Mouse (Mus musculus) heart, embryonic 11.5 days (tissue): ENCODE measurements around the gene Ece1. TPM values are rescaled to one million over a fixed set of nuclear protein-coding genes. Genes with fewer than 3 reads are reported as not detected.
"Not testable (repeated sequence)": the region's sequence is repeated elsewhere in the genome, so short reads cannot be mapped to it uniquely, and the experiment has no call there.

Experiments
- ATAC-seq: fragments of 200-750 bp; cut with Nextera tagmentation; replicated peaks from 2 replicates; pipeline ENCODE4 v1.8.0; 2017; ENCODE audit warnings: moderate library complexity; ENCODE audit not compliant: insufficient number of reproducible peaks, low FRiP score, low TSS enrichment
- H3K27ac ChIP-seq: fragments of 300-500 bp; sonication (generic); 2 replicates; pipeline ENCODE4 v1.5.1; 2014; ENCODE audit warnings: mild to moderate bottlenecking, low read depth, low read length
- H3K27me3 ChIP-seq: fragments of 300-500 bp; sonication (generic); 2 replicates; pipeline ENCODE4 v1.6.1; 2014; ENCODE audit warnings: mild to moderate bottlenecking, low read length, mixed read lengths; ENCODE audit not compliant: control insufficient read depth, insufficient read depth
- H3K36me3 ChIP-seq: fragments of 300-500 bp; sonication (generic); 2 replicates; pipeline ENCODE4 v1.6.1; 2014; ENCODE audit warnings: mild to moderate bottlenecking, low read length, moderate library complexity, mixed read lengths; ENCODE audit not compliant: control insufficient read depth, insufficient read depth
- H3K4me1 ChIP-seq: fragments of 300-500 bp; sonication (generic); 2 replicates; pipeline ENCODE4 v1.6.1; 2014; ENCODE audit warnings: low read length; ENCODE audit not compliant: control insufficient read depth, insufficient read depth
- H3K4me2 ChIP-seq: fragments of 300-500 bp; sonication (generic); 2 replicates; pipeline ENCODE4 v1.6.1; 2014; ENCODE audit warnings: mild to moderate bottlenecking, moderate library complexity
- H3K4me3 ChIP-seq: fragments of 300-500 bp; sonication (generic); 2 replicates; pipeline ENCODE4 v1.5.1; 2014; ENCODE audit warnings: low read depth, low read length
- H3K9ac ChIP-seq: fragments of 300-500 bp; sonication (generic); 2 replicates; pipeline ENCODE4 v1.6.1; 2014; ENCODE audit warnings: mild to moderate bottlenecking, low read depth, low read length, moderate library complexity
- H3K9me3 ChIP-seq: fragments of 300-500 bp; sonication (generic); replicated peaks from 2 replicates; pipeline ENCODE4 v1.6.1; 2016; ENCODE audit warnings: low read length; ENCODE audit not compliant: control insufficient read depth
- WGBS: fragments of 180-500 bp; shearing (Covaris S2); extraction: QIAGEN DNeasy Blood & Tissue Kit; methylation state at CpG from one replicate; pipeline ENCODE4 v1.1.7; 2014; ENCODE audit not compliant: insufficient replicate concordance; 5-methylcytosine and 5-hydroxymethylcytosine counted together
- polyA plus RNA-seq: library from polyadenylated mRNA; unstranded; fragments of >200 nt; fragmentation: Nextera tagmentation; extraction: Ambion mirVana; gene quantifications from 2 replicates; pipeline ENCODE4 v1.2.1, GENCODE M21; 2014

The Ece1 gene
- polyA plus RNA-seq, 1 experiment from 2014 or later = 129 TPM

- no peak for ATAC-seq
- H3K36me3 ChIP-seq = peaks cover 19% of the 10 kb centered on the region
- WGBS = 95% methylated on average over 11 of the region's 11 CpGs
- H3K27ac ChIP-seq = no peak overlapping the region
- H3K4me3 ChIP-seq = no peak overlapping the region
- no peak overlapping the region for H3K9ac ChIP-seq
- no peaks in the 10 kb centered on the region for H3K27me3 ChIP-seq
- H3K4me2 ChIP-seq = no peak overlapping the region
- H3K4me1 ChIP-seq = peaks cover 7% of the 10 kb centered on the region
- H3K9me3 ChIP-seq = no peaks in the 10 kb centered on the region
These were observed 102.5 kb downstream of the Ece1 start for GRCm38 (mm10) chr4:137964585-137964930.

- no peaks in the 10 kb centered on the region for H3K4me1 ChIP-seq
- no peak overlapping the region for H3K9ac ChIP-seq
- no peak for ATAC-seq
- no peak overlapping the region for H3K27ac ChIP-seq
- no peak overlapping the region for H3K4me2 ChIP-seq
- H3K4me3 ChIP-seq = no peak overlapping the region
- no peaks in the 10 kb centered on the region for H3K36me3 ChIP-seq
- H3K27me3 ChIP-seq = no peaks in the 10 kb centered on the region
- WGBS = 11% methylated on average over 9 of the region's 9 CpGs
- no peaks in the 10 kb centered on the region for H3K9me3 ChIP-seq
These were observed 106.2 kb downstream of the Ece1 start for GRCm38 (mm10) chr4:137968203-137968602.

GRCm38 (mm10) chr4:137970623-137971199 is 108.7 kb downstream of the Ece1 start:
- not testable (repeated sequence) for H3K9ac ChIP-seq, ATAC-seq, H3K27ac ChIP-seq, H3K4me2 ChIP-seq, H3K4me1 ChIP-seq, H3K27me3 ChIP-seq, H3K9me3 ChIP-seq, H3K4me3 ChIP-seq, H3K36me3 ChIP-seq
- no CpG with 5 or more reads among the region's 11 CpGs for WGBS

- not testable (repeated sequence) for H3K27me3 ChIP-seq, H3K4me1 ChIP-seq, H3K36me3 ChIP-seq, ATAC-seq, H3K9ac ChIP-seq, H3K27ac ChIP-seq, H3K9me3 ChIP-seq, H3K4me3 ChIP-seq, H3K4me2 ChIP-seq
- WGBS = no CpG with 5 or more reads among the region's 11 CpGs
These were observed 112.9 kb downstream of the Ece1 start for GRCm38 (mm10) chr4:137974856-137975432.

GRCm38 (mm10) chr4:137979066-137979644 is 117.1 kb downstream of the Ece1 start:
- H3K9ac ChIP-seq, H3K4me2 ChIP-seq, ATAC-seq, H3K9me3 ChIP-seq, H3K27me3 ChIP-seq, H3K27ac ChIP-seq, H3K4me1 ChIP-seq, H3K36me3 ChIP-seq, H3K4me3 ChIP-seq: not testable (repeated sequence)
- WGBS = no CpG with 5 or more reads among the region's 11 CpGs

GRCm38 (mm10) chr4:137982869-137983268 is 120.8 kb downstream of the Ece1 start:
- Histone ChIP-seq H3K4me1 (peaks cover 3% of the 10 kb centered on the region; the same call in 1 of the 2 replicates), H3K9me3 (no peaks in the 10 kb centered on the region), H3K9ac (no peak overlapping the region), H3K36me3 (no peaks in the 10 kb centered on the region), H3K4me3 (no peak overlapping the region), H3K27me3 (no peaks in the 10 kb centered on the region), H3K4me2 (no peak overlapping the region), H3K27ac (no peak overlapping the region)
- no peak for ATAC-seq
- 79% methylated on average over 1 of the region's 1 CpGs for WGBS

- H3K27ac ChIP-seq = no peak overlapping the region
- H3K4me1 ChIP-seq = peaks cover 6% of the 10 kb centered on the region
- H3K36me3 ChIP-seq = no peaks in the 10 kb centered on the region
- WGBS = 35% methylated on average over 10 of the region's 10 CpGs
- peak overlapping the region; percentile 11; the same call in 1 of the 2 replicates for H3K4me2 ChIP-seq
- no peak overlapping the region; the same call in 1 of the 2 replicates for H3K9ac ChIP-seq
- no peak for ATAC-seq
- no peaks in the 10 kb centered on the region for H3K27me3 ChIP-seq
- no peak overlapping the region for H3K4me3 ChIP-seq
- H3K9me3 ChIP-seq = no peaks in the 10 kb centered on the region
These were observed 122.2 kb downstream of the Ece1 start for GRCm38 (mm10) chr4:137984212-137984611.

GRCm38 (mm10) chr4:137984746-137985145 is 122.7 kb downstream of the Ece1 start:
- 73% methylated on average over 5 of the region's 5 CpGs for WGBS
- no peak overlapping the region for H3K27ac ChIP-seq

GRCm38 (mm10) chr4:137989426-137989825 is 127.4 kb downstream of the Ece1 start:
- H3K4me3 ChIP-seq = no peak overlapping the region
- peaks cover 7% of the 10 kb centered on the region for H3K4me1 ChIP-seq
- 85% methylated on average over 5 of the region's 5 CpGs for WGBS
- no peaks in the 10 kb centered on the region for H3K9me3 ChIP-seq
- no peak overlapping the region for H3K4me2 ChIP-seq
- no peaks in the 10 kb centered on the region for H3K36me3 ChIP-seq
- H3K27ac ChIP-seq = no peak overlapping the region
- no peak for ATAC-seq
- no peak overlapping the region for H3K9ac ChIP-seq
- H3K27me3 ChIP-seq = no peaks in the 10 kb centered on the region

More at GRCm38 (mm10) chr4:137984746-137985145, 122.7 kb downstream of the Ece1 start:
- H3K9me3 ChIP-seq = no peaks in the 10 kb centered on the region
- no peak overlapping the region for H3K4me3 ChIP-seq
- H3K9ac ChIP-seq = no peak overlapping the region
- H3K4me1 ChIP-seq = peaks cover 6% of the 10 kb centered on the region
- H3K27me3 ChIP-seq = no peaks in the 10 kb centered on the region
- H3K4me2 ChIP-seq = no peak overlapping the region
- ATAC-seq = no peak
- no peaks in the 10 kb centered on the region for H3K36me3 ChIP-seq
